Comparison of ENCODE assay signal across 8 mouse cellular contexts in genomic region chr1:180215044-180215443, GRCm38 (mm10). TPM values are rescaled to one million over a fixed set of nuclear protein-coding genes. Genes with fewer than 3 reads are reported as not detected.
DNase-seq lines count a peak whose midpoint lies in the region; ATAC-seq and TF ChIP-seq lines count a peak whose summit lies in the region.

No protein-coding gene starts in this region.

- no peak overlapping the region for H3K4me3 ChIP-seq in forebrain, postnatal 0 days (ENCODE audit: low read depth, low read length)
- no peak overlapping the region for H3K4me3 ChIP-seq in hindbrain, embryonic 13.5 days

- H3K9ac ChIP-seq in forebrain, postnatal 0 days, result no peak overlapping the region
- H3K9ac ChIP-seq in hindbrain, embryonic 13.5 days, result no peak overlapping the region

- DNase-seq in NIH3T3 (ENCODE audit: low read depth), result peak; percentile 79
- DNase-seq in cerebellum, adult 18-20 months, result peak; percentile 70 to 73
- DNase-seq in forebrain, postnatal 0 days, result peak; percentile 72
- peak; percentile 59 to 63 for DNase-seq in layer of hippocampus, postnatal 14 days (ENCODE audit: low spot score in 2 of 2)
- peak; percentile 79 for DNase-seq in lung, postnatal 36 days
- DNase-seq in retina, postnatal 7 days (ENCODE audit: low read depth, low spot score), result peak; percentile 64
- peak; percentile 48 for DNase-seq in yolk sac, embryonic 10.5 days (ENCODE audit: low spot score)

- no peaks in the 10 kb centered on the region for H3K36me3 ChIP-seq in forebrain, postnatal 0 days (ENCODE audit: insufficient read depth)
- H3K36me3 ChIP-seq in hindbrain, embryonic 13.5 days, result no peaks in the 10 kb centered on the region

- peak; percentile 66 for ATAC-seq in forebrain, postnatal 0 days
- ATAC-seq in hindbrain, embryonic 13.5 days (ENCODE audit: low FRiP score), result peak; percentile 43

- H3K9me3 ChIP-seq in forebrain, postnatal 0 days (ENCODE audit: low read length), result no peaks in the 10 kb centered on the region
- H3K9me3 ChIP-seq in hindbrain, embryonic 13.5 days, result no peaks in the 10 kb centered on the region

- no peaks in the 10 kb centered on the region for H3K4me1 ChIP-seq in forebrain, postnatal 0 days (ENCODE audit: insufficient read depth)
- H3K4me1 ChIP-seq in hindbrain, embryonic 13.5 days (replicated peaks), result no peaks in the 10 kb centered on the region

- H3K27me3 ChIP-seq in forebrain, postnatal 0 days (ENCODE audit: insufficient read depth, low read length), result no peaks in the 10 kb centered on the region
- no peaks in the 10 kb centered on the region for H3K27me3 ChIP-seq in hindbrain, embryonic 13.5 days

- TF ChIP-seq CTCF in forebrain, postnatal 0 days (IDR thresholded peaks at IDR 0.05; ENCODE audit: low read depth), result peak; percentile 95

- 19% methylated on average over 4 of the region's 4 CpGs for WGBS in forebrain, postnatal 0 days
- 26% methylated on average over 4 of the region's 4 CpGs for WGBS in hindbrain, embryonic 13.5 days

- no peak overlapping the region for H3K4me2 ChIP-seq in forebrain, postnatal 0 days (ENCODE audit: low read depth)
- no peak overlapping the region for H3K4me2 ChIP-seq in hindbrain, embryonic 13.5 days

- H3K27ac ChIP-seq in forebrain, postnatal 0 days (ENCODE audit: low read depth, low read length), result no peak overlapping the region
- no peak overlapping the region for H3K27ac ChIP-seq in hindbrain, embryonic 13.5 days

RNA-seq across cellular contexts. Expression of gene Coq8a, which starts 15.6 kb away (rescaled TPM):
- 1.8 and 3.2 TPM in 2 replicates for total RNA-seq in forebrain, postnatal 0 days (2014; rRNA removed)
- polyA plus RNA-seq in forebrain, postnatal 0 days (2015; fragmentation: Nextera tagmentation; extraction: Ambion mirVana), result 7.1 and 7.3 TPM in 2 replicates
- polyA plus RNA-seq in hindbrain, embryonic 13.5 days (2015; fragmentation: Nextera tagmentation; extraction: Ambion mirVana), result 2.4 and 2.9 TPM in 2 replicates
- 10 to 100 TPM; 44.0 to 46.2 TPM for total RNA-seq in layer of hippocampus, postnatal 14 days (2021)

RNA-seq across cellular contexts. Expression of gene Psen2, which starts 48.2 kb away (rescaled TPM):
- total RNA-seq in forebrain, postnatal 0 days (2014; rRNA removed), result 18.9 and 22.8 TPM in 2 replicates
- 16.0 and 17.9 TPM in 2 replicates for polyA plus RNA-seq in forebrain, postnatal 0 days (2015; fragmentation: Nextera tagmentation; extraction: Ambion mirVana)
- 11.5 and 12.3 TPM in 2 replicates for polyA plus RNA-seq in hindbrain, embryonic 13.5 days (2015; fragmentation: Nextera tagmentation; extraction: Ambion mirVana)
- 10 to 100 TPM; 21.7 to 25.0 TPM for total RNA-seq in layer of hippocampus, postnatal 14 days (2021)

Comparison
In these comparisons a context has a peak if more than half of its experiments do, and no peak if none do; other contexts are left out.
1. RNA of gene Coq8a, which starts 15.6 kb away (total RNA-seq): 44.0 to 46.2 TPM in layer of hippocampus, postnatal 14 days; 1.8 to 3.2 TPM in forebrain, postnatal 0 days; every median in the first group is over 10 times any median in the second.
2. Peak in every context shown above with its lines, with median percentiles within 50 percentile points of each other: DNase-seq.